Mouse (Mus musculus): ENCODE measurements around the gene Gm17651. TPM values are rescaled to one million over a fixed set of nuclear protein-coding genes. Genes with fewer than 3 reads are reported as not detected.
A peak's percentile ranks its signal among the peaks of the same experiment; 100 is the strongest.

The Gm17651 gene
- polyA plus RNA-seq, 1 experiment from 2014 or later: not detected

GRCm38 (mm10) chr3:97697291-97697690 lies 22.8 kb upstream of the Gm17651 start:
- no peak overlapping the region for H3K27ac ChIP-seq (ENCODE audit: low read length)
- 0 out of 2 replicates have a peak, but pooled peaks have one; percentile 6 for ATAC-seq (ENCODE audit: low FRiP score, low TSS enrichment)
- H3K4me1 ChIP-seq (ENCODE audit: insufficient read depth, low read length): no peaks in the 10 kb centered on the region
- no peak overlapping the region for H3K9ac ChIP-seq (replicated peaks; ENCODE audit: low read length)
- no peaks in the 10 kb centered on the region for H3K9me3 ChIP-seq (ENCODE audit: low read length)
- H3K4me2 ChIP-seq (replicated peaks; ENCODE audit: low read depth, low read length): no peak overlapping the region
- H3K4me3 ChIP-seq (ENCODE audit: low read length): no peak overlapping the region
- no peaks in the 10 kb centered on the region for H3K27me3 ChIP-seq (ENCODE audit: insufficient read depth, low read length)
- H3K36me3 ChIP-seq (ENCODE audit: insufficient read depth, low read length): no peaks in the 10 kb centered on the region
- 46% methylated on average over 9 of the region's 9 CpGs for WGBS

GRCm38 (mm10) chr3:97696866-97697265 lies 22.4 kb upstream of the Gm17651 start:
- Histone ChIP-seq H3K27ac (ENCODE audit: low read length) (no peak overlapping the region), H3K36me3 (ENCODE audit: insufficient read depth, low read length) (no peaks in the 10 kb centered on the region), H3K4me3 (ENCODE audit: low read length) (no peak overlapping the region), H3K9ac (replicated peaks; ENCODE audit: low read length) (no peak overlapping the region), H3K4me1 (ENCODE audit: insufficient read depth, low read length) (no peaks in the 10 kb centered on the region), H3K27me3 (ENCODE audit: insufficient read depth, low read length) (no peaks in the 10 kb centered on the region), H3K9me3 (ENCODE audit: low read length) (no peaks in the 10 kb centered on the region), H3K4me2 (replicated peaks; ENCODE audit: low read depth, low read length) (no peak overlapping the region)
- WGBS: 87% methylated on average over 9 of the region's 9 CpGs
- no peak for ATAC-seq (ENCODE audit: low FRiP score, low TSS enrichment)

GRCm38 (mm10) chr3:97693806-97694205 lies 19.3 kb upstream of the Gm17651 start:
- H3K4me3 ChIP-seq (ENCODE audit: low read length): no peak overlapping the region
- H3K4me1 ChIP-seq (ENCODE audit: insufficient read depth, low read length): 0 out of 2 replicates have a peak, but pooled peaks cover 5% of the 10 kb centered on the region
- no peaks in the 10 kb centered on the region for H3K9me3 ChIP-seq (ENCODE audit: low read length)
- H3K36me3 ChIP-seq (ENCODE audit: insufficient read depth, low read length): no peaks in the 10 kb centered on the region
- WGBS: 82% methylated on average over 6 of the region's 6 CpGs
- H3K4me2 ChIP-seq (replicated peaks; ENCODE audit: low read depth, low read length): no peak overlapping the region
- ATAC-seq (ENCODE audit: low FRiP score, low TSS enrichment): no peak
- no peaks in the 10 kb centered on the region for H3K27me3 ChIP-seq (ENCODE audit: insufficient read depth, low read length)
- no peak overlapping the region for H3K27ac ChIP-seq (ENCODE audit: low read length)
- no peak overlapping the region for H3K9ac ChIP-seq (replicated peaks; ENCODE audit: low read length)

GRCm38 (mm10) chr3:97691443-97692017 lies 17.0 kb upstream of the Gm17651 start:
- Histone ChIP-seq H3K9me3 (ENCODE audit: low read length) (no peaks in the 10 kb centered on the region), H3K4me3 (ENCODE audit: low read length) (no peak overlapping the region), H3K9ac (replicated peaks; ENCODE audit: low read length) (no peak overlapping the region), H3K4me2 (replicated peaks; ENCODE audit: low read depth, low read length) (no peak overlapping the region), H3K27me3 (ENCODE audit: insufficient read depth, low read length) (no peaks in the 10 kb centered on the region), H3K36me3 (ENCODE audit: insufficient read depth, low read length) (no peaks in the 10 kb centered on the region), H3K4me1 (ENCODE audit: insufficient read depth, low read length) (0 out of 2 replicates have a peak, but pooled peaks cover 5% of the 10 kb centered on the region), H3K27ac (ENCODE audit: low read length) (no peak overlapping the region)
- 65% methylated on average over 12 of the region's 12 CpGs for WGBS
- no peak for ATAC-seq (ENCODE audit: low FRiP score, low TSS enrichment)

GRCm38 (mm10) chr3:97690590-97690989 lies 16.1 kb upstream of the Gm17651 start:
- Histone ChIP-seq H3K4me3 (ENCODE audit: low read length) (no peak overlapping the region), H3K4me2 (replicated peaks; ENCODE audit: low read depth, low read length) (0 out of 2 replicates have a peak overlapping the region, but pooled peaks have one; percentile 10), H3K27me3 (ENCODE audit: insufficient read depth, low read length) (no peaks in the 10 kb centered on the region), H3K4me1 (ENCODE audit: insufficient read depth, low read length) (0 out of 2 replicates have a peak, but pooled peaks cover 5% of the 10 kb centered on the region), H3K9me3 (ENCODE audit: low read length) (no peaks in the 10 kb centered on the region), H3K9ac (replicated peaks; ENCODE audit: low read length) (no peak overlapping the region; the same call in 1 of the 2 replicates), H3K36me3 (ENCODE audit: insufficient read depth, low read length) (no peaks in the 10 kb centered on the region), H3K27ac (ENCODE audit: low read length) (no peak overlapping the region)
- peak; percentile 46 for ATAC-seq (ENCODE audit: low FRiP score, low TSS enrichment)
- WGBS: 45% methylated on average over 7 of the region's 7 CpGs

- Histone ChIP-seq H3K36me3 (ENCODE audit: insufficient read depth, low read length) (no peaks in the 10 kb centered on the region), H3K4me1 (ENCODE audit: insufficient read depth, low read length) (peaks cover 7% of the 10 kb centered on the region; the same call in 1 of the 2 replicates), H3K27ac (ENCODE audit: low read length) (no peak overlapping the region), H3K9ac (replicated peaks; ENCODE audit: low read length) (no peak overlapping the region), H3K4me2 (replicated peaks; ENCODE audit: low read depth, low read length) (no peak overlapping the region), H3K4me3 (ENCODE audit: low read length) (no peak overlapping the region), H3K9me3 (ENCODE audit: low read length) (no peaks in the 10 kb centered on the region), H3K27me3 (ENCODE audit: insufficient read depth, low read length) (no peaks in the 10 kb centered on the region)
- 67% methylated on average over 2 of the region's 2 CpGs for WGBS
- no peak for ATAC-seq (ENCODE audit: low FRiP score, low TSS enrichment)
Observed at GRCm38 (mm10) chr3:97689289-97689688, 14.8 kb upstream of the Gm17651 start.

- WGBS: 74% methylated on average over 4 of the region's 4 CpGs
- H3K36me3 ChIP-seq (ENCODE audit: insufficient read depth, low read length): no peaks in the 10 kb centered on the region
- no peak overlapping the region for H3K4me3 ChIP-seq (ENCODE audit: low read length)
- no peak overlapping the region for H3K9ac ChIP-seq (replicated peaks; ENCODE audit: low read length)
- H3K27ac ChIP-seq (ENCODE audit: low read length): no peak overlapping the region
- H3K4me1 ChIP-seq (ENCODE audit: insufficient read depth, low read length): peaks cover 25% of the 10 kb centered on the region
- H3K27me3 ChIP-seq (ENCODE audit: insufficient read depth, low read length): peaks cover 4% of the 10 kb centered on the region; the same call in 1 of the 2 replicates
- no peaks in the 10 kb centered on the region for H3K9me3 ChIP-seq (ENCODE audit: low read length)
- no peak overlapping the region for H3K4me2 ChIP-seq (replicated peaks; ENCODE audit: low read depth, low read length)
- ATAC-seq (ENCODE audit: low FRiP score, low TSS enrichment): no peak
Observed at GRCm38 (mm10) chr3:97686372-97687117, 12.1 kb upstream of the Gm17651 start.

- Histone ChIP-seq H3K27me3 (ENCODE audit: insufficient read depth, low read length) (peaks cover 4% of the 10 kb centered on the region; the same call in 1 of the 2 replicates), H3K9me3 (ENCODE audit: low read length) (no peaks in the 10 kb centered on the region), H3K4me1 (ENCODE audit: insufficient read depth, low read length) (peaks cover 29% of the 10 kb centered on the region), H3K36me3 (ENCODE audit: insufficient read depth, low read length) (no peaks in the 10 kb centered on the region), H3K4me2 (replicated peaks; ENCODE audit: low read depth, low read length) (peak overlapping the region; percentile 35), H3K9ac (replicated peaks; ENCODE audit: low read length) (peak overlapping the region; percentile 42), H3K27ac (ENCODE audit: low read length) (no peak overlapping the region), H3K4me3 (ENCODE audit: low read length) (peak overlapping the region; percentile 4; the same call in 1 of the 2 replicates)
- ATAC-seq (ENCODE audit: low FRiP score, low TSS enrichment): peak; percentile 71
- WGBS: 5% methylated on average over 16 of the region's 16 CpGs
Observed at GRCm38 (mm10) chr3:97683560-97684195, 9.2 kb upstream of the Gm17651 start.

GRCm38 (mm10) chr3:97682576-97682975 lies 8.1 kb upstream of the Gm17651 start:
- 28% methylated on average over 5 of the region's 5 CpGs for WGBS
- peaks cover 29% of the 10 kb centered on the region for H3K4me1 ChIP-seq (ENCODE audit: insufficient read depth, low read length)
- no peaks in the 10 kb centered on the region for H3K9me3 ChIP-seq (ENCODE audit: low read length)
- peaks cover 4% of the 10 kb centered on the region; the same call in 1 of the 2 replicates for H3K27me3 ChIP-seq (ENCODE audit: insufficient read depth, low read length)
- no peak for ATAC-seq (ENCODE audit: low FRiP score, low TSS enrichment)
- peak overlapping the region; percentile 71; the same call in 1 of the 2 replicates for H3K9ac ChIP-seq (replicated peaks; ENCODE audit: low read length)
- peak overlapping the region; percentile 51 for H3K4me3 ChIP-seq (ENCODE audit: low read length)
- peak overlapping the region; percentile 95 for H3K4me2 ChIP-seq (replicated peaks; ENCODE audit: low read depth, low read length)
- H3K27ac ChIP-seq (ENCODE audit: low read length): no peak overlapping the region
- no peaks in the 10 kb centered on the region for H3K36me3 ChIP-seq (ENCODE audit: insufficient read depth, low read length)
